Mouse (Mus musculus): Measurements from ENCODE around the gene Dennd1a. TPM values are rescaled to one million over a fixed set of nuclear protein-coding genes. Genes with fewer than 3 reads are reported as not detected.

Dennd1a gene
- total RNA-seq, 1 experiment from 2014 or later: 27.1 TPM

DNA sequence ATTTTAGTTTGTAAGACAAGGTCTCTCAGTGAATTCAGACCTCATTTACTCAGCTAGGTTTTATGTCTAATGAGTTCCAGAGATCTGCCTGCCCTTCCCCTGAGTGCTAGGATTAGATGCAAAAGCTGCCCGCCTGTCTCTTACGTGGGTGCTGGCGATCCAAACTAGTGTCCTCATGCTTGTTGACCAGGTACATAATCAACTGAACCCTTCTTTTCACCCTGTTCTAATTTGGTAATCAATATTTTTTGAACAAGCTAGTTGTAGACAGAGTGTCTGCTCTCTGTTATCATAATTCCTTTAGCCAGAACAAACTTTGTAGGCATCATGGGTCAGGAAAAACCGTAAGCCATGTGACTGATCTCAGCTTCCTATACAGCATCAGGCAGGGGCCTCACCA lies 241.9 kb downstream of the Dennd1a start:
- DNase-seq: no peak

DNA sequence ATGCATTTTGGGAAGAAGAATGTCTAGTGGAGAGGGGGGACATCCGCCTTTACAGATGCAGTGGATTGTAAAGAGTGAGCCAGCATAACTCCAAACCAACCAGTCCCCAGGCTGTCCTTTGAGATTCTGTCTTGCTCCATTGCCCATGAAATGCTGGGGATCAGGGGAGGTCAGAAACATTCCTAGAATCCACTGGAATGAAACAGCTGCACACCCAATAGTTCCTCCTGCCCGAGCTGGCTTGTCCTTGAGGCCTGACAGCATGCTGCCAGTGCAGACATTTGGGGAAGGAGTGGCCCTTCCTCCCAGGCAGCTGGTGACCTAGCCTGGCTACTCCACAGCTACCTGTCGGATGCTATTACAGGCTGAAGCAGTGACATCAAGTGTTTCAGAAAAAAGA lies 246.3 kb downstream of the Dennd1a start:
- DNase-seq: no peak

DNA sequence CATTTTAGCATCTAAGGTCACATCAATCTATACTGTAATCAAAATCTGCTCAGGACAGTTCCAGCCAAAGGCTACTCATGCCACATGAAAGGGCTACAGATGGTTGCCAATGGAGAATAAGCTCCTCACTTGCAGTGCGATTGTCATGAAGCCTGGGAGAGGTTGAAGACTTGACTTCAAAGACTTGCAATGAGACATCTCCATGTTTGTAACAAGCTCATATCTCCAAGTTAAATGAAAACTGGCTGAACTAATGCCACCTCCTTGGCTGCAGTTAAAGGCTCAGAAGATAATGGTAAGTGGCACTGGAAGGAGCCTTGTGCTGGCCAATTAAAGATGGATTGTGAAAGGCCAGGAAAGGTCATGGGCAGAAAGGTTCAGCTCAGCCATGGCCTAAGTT lies 247.6 kb downstream of the Dennd1a start:
- DNase-seq: no peak

DNA sequence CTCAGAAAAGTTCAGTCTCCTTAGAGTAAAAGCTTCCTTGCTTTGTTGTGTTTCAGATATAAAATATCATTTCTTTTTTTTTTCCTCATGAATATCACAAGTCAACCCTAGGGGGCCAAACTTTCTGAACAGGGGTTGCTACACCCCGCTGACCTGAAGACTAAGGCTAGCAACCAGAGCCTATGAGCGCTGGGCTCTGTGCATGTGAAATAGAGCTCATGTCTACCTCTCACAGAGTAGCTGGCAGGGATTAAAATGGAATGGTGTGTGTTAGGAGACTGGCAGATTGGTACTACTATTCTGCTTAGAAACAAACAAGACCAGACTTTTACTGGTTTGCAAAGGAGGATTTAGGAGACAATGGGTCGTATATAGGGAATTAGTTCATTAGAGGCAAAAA lies 258.9 kb downstream of the Dennd1a start:
- no peak for DNase-seq

DNA sequence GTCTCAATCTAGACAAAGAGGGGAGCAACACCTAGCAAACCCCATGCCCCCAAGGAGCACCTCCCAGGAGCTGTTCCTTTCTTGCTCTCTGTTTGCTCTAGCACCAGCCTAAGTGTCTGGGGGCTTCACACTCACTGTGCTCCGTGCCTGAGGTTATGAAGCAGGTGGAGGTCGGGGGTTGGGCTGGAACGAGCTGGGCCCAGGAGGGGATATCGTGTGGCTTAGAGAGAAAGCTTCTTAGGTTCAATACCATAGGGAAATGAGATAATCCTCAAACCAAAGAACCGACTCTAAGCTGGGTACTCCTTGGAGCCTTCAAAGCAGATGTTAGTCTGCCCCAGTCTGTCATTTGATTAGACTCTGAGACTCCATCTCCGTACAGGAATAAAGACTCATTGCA lies 261.6 kb downstream of the Dennd1a start:
- DNase-seq: no peak

DNA sequence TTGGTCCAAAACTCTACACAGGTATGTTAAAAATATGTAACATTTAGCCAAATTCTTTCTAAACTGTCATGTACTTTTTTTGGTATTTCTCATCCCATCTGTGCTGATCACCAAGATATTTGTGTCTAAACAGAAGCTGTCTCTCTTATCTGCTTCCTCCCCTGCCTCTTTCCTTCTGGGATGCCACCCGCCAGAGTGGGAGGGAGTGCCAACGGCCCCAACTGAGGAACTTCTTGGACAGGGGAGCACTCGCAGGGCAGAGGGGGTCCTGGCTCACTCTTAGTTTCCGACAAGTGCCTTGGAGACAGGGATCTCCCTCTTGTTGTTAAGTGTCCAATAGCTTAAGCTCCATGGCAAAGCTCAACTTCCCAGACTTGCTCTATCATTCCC lies 263.5 kb downstream of the Dennd1a start:
- DNase-seq: no peak

DNA sequence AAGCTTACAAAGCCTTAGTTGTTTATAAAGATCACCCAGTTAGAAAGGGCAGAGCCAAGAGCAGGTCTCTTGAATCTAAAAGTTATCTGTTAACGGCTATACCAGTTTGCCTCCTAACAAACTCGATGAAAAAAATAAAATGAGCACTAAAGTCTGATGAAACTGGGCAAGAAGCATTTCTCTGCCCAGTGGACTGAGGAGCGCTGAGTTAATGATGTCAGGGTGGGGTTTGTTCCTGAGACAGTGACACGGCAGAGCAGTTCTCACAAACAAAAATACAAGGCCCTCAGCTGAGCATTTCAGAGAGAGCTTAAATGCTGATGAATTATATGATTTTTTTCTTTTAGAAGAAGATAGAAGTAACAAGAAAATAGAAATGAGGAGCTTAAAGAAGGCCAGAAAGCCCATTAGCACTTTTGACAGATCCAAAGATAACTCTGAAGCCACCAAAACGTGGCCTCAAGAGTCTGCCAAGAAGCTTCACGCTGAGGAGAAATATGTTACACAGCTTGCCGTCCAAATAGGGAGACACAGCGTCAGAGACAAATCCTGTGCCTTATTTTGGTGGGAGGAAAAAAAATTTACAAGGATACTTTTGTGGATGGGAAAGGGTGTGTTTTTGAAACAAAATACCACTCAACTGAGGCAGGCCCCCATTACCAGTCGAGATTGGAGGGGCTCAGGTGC lies 264.0 kb downstream of the Dennd1a start:
- DNase-seq: no peak

DNA sequence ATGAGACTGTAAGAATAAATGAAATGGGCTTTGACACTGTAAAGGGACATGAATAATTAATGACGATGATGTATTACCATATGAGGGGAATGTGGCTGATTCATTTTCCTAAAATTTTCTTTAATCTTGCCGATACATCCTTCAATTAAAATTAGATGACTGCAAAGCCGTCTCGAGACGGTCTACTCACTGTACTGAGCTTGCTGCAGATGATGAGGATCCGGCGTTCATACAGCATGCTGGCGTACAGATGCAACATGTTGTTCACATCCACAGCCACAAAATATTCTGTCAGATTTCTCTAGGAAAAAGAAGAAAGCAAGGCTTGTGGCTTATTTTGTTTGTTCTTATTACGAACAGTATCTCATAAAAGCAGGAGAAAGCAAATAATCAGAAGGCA lies 266.0 kb downstream of the Dennd1a start:
- DNase-seq: no peak

DNA sequence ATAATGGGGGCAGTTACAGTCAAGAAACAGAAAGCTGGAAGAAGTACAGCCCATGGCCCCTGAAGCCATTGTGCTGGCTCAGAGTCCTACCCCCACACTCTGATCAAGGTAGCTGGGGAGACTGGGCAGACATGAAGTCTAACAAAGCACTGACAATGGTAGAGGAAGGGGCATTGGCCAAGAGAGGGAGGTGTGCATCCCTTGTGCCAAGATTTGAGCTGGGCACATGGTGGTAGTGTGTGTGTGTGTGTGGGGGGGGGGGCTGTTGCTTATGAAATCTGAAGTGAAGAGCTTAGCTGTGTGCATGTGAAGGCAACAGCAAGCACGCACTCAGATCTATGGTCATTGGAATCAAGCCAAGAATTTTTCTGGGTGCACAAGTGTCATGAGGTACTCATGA lies 272.5 kb downstream of the Dennd1a start:
- no peak for DNase-seq

DNA sequence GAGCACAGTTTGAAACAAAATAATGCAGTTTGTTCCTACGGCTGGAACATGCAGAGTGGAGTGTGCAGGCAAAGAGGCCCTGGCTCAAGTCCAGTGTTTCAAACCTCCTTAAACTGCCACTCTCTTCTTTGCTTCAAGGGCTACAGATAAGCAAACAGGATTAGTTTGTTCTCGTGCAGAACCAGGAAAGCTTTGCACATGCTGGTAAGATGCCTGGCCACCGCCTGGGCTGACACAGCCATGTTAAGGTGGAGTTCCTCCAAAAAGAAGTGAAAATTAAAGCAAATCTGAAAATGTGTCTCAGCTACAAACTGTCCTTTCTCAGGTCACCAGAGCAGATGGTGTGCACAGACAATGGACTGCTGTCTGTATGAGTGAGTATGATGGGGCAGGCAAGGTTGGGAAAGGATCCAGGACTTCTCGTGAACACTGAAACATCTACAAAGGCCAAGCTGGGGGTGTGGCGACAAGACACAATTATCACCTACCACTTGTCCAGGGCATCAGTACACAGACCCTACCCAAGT lies 273.3 kb downstream of the Dennd1a start:
- peak; percentile 28 for DNase-seq

DNA sequence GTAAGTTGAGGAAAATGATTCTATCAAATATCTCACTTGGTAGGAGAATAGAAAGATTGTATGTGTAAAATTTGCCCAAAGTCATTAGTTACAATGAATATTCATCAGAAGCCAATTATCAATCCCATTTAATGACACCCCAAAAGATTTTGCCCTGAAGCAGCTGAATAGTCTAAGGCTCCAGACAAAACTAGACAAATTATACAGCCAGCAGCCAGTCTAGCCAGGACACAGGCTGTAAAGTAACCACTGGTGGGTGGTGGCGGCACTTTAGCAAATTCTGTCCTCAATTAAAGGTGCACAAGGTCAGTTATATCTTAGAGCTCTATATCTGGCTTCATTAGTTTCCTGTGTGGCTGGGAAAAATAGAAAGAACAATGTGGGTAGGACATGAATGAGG lies 280.0 kb downstream of the Dennd1a start:
- no peak for DNase-seq

DNA sequence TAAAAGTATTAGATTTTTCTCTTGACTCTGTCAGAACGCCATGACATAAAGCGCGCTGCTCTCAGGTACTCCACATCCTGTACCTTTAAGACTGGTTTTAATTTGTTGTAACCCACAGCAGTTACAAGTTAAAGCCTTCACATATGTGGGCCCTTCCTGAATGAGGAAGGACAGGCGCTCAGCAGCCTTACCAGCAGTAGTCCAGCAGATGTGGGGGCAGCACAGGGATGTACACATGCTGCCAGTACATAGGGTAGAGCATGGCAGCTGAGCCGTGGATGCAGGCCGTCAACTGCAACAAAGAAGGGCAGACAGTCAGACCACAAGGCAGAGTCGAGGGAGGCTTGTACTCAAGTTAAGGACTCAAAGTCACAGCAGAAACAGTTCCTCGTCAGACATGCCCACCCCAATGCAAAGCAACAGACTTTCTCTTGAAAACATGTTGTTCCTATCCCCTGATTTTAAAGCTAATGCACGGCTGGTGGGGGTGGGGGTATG lies 284.0 kb downstream of the Dennd1a start:
- DNase-seq: no peak

DNA sequence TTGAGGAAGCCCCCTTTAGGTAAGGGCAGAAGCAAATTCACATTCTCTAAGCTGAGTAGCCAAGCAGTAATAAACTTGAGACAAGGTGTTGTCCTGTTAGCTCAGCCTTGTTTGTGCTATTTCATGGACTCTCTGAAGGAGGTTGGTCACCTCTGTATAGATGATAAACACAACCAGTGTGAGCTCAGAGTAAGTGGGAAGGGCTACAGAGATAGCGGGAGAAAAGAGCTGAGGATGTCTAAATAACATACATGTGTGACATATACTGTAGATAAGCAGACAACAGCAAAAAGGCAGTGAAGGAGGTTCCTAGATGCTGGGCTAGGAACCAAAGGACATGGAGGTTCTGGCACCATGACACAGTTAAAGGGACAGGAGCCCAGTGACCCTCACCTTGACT lies 286.2 kb downstream of the Dennd1a start:
- no peak for DNase-seq

DNA sequence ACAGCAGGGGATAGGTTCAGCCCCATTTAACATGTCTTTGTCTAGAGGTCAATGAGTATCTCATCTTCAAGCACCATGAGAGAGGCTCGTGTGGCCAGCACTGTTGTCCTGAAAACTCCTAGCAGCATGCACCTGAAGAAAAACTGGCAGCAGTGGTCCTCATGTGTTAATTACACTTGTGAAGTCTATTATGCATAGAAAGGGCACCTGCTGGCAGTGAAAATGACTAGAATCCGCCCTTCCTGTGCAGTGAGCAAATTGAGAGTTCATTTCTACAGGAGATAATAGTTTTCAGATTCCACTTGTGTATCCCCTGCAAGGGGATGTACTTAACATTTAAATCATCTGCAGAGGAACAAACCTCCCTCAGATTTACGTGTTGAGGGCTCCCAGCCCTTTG lies 289.2 kb downstream of the Dennd1a start:
- DNase-seq: no peak

DNA sequence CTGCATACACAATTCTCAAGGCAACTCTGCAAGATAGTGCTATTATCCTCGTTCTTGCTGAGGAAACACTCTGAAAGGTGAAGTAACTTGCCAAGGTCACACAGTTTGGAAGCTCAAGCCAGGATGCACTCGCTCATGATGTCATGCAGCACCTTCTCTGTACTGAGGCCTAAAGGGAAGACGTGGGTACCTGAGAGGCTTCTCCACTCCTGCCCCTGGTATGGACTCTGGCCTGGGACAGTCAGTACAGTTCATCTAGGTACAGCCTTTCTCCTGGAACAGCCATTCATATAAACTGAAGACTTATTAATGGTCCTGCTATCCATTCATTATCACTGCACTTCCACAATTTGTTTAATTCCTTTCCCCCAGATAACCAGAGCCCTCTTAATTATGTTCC lies 298.1 kb downstream of the Dennd1a start:
- DNase-seq: no peak

DNA sequence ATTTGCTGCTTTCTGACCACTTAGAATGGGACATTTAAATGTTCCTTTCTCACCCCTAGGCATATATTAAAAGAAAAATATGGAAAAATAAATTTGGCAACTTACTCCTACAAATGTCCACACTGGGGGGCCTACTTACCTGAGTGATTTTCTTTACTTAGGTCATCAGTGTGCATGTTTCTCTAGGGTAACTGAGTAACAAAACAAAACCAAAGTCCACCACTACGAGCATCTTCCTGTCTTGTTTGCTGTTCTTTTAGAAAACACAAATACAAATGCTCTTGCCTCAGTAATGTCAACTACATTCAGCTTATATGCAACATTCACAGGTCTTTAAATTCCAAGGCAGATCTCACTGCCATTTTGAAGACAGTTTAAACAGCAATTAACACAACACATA lies 298.9 kb downstream of the Dennd1a start:
- no peak for DNase-seq

DNA sequence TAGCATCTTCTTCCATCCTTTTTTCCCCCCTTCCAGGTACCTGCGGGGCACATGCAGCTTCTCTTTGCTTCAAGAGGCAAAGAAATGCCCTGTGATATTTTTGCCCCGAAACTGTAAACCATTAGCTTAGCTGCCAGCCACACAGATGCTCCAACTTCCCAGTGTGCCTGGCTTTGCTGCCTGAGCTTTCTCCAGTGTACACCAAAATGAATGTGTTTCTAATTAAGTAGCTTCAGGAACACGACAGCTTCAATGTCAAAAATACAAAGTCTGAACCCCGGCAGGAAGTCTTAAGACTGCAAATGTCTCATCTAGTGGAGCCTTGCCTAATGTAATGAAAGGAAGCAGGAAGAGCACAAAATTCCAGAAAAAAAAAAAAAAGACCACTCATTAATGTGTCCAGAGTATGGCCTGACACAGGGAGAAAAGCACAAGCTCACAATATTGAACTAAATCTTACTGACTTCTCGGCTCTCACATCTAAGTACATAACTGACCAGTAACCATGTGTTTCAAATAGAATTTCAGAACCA lies 301.4 kb downstream of the Dennd1a start:
- DNase-seq: no peak

DNA sequence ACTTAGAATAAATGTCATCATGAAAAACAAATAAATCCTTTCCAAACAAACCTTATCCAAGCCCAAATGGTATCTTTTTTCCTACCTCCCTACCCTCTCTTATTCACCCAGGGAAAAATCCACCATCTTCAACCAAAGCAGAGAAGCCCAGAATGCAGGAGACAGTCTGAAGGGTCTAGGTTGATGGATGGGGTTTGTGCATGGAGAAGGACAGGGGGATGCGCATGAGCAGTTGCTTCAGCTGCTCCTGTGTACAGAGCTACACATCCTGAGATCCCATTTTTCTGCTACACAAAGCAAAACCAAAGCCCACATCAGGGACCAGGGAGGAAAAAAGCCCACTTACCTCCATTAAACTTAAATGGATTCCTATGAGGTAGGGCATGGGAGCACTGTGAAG lies 304.5 kb downstream of the Dennd1a start:
- DNase-seq: no peak

DNA sequence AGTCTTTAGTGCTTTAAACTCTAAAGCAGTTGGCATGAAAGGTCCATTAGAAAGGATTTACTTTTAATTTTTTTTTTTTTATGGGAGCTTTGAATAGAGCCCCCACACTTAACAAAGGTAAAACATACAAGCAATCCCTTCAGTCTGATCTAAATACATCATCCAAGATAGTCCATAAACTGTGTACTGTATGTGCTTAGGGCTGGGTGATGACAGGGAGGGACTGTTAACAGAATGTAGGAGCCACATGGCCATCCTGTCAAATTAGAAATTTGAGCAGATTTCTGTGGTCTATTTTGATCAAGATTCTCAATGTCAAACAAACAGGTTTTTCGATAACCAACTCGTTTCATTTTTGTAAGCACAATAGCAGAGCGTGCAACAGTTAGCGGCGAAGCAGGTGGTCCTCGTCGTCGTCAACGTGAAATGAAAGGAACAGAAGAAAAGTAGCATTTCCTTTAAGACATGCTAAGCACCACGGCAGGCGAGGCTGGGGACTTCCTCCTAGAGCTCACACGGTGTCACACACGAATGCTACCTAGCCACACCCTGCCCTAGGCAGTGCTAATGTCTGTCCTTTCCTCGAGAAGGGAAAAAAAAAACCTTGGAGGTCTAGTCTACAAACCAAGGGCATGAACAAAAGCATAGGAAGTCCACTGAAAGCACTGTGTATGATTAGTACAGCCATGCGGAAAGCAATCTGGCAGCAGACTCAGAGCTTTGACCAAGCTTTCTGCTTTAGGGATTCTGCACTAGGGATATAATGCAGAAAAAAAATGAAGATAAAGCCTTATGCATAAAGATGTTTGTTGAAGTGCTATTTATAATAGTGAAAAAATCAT lies 305.4 kb downstream of the Dennd1a start:
- DNase-seq: no peak

DNA sequence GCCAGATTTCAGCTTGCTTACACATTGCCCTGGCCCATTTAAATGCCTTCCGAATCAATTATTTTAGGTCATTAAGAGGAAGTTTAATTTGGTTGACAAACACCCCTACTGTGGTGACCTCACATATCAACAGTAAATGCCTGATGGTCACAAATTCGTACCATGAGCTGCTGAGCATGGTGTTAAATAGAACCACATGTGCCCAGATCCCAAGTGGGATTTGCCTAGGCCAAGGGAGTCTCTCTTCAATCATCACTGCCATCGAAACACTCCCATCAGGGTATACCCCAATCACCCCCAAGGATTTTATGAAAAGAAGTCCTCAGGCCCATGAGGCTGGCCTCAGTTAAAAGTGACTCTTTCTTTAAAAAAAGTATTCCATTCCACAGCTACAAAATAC lies 313.0 kb downstream of the Dennd1a start:
- DNase-seq: no peak

DNA sequence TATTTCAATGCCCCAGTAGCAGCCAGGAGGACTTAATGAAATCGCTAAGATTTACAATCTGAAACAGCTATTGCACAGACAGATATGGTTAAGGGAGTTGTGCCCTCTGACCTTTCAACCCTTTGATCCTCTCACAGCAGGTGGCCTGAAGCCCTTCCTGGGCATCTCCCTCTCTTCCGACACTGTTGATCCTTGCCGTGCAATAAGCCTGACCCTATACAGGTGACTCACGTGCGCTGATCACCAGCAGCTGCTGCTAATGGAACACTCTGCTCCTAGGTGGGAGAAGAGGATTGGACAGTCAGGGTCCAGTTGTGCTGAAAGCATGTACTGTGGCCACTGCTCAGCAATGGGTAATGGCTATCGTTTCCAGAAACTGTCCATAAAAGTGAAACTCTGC lies 314.6 kb downstream of the Dennd1a start:
- no peak for DNase-seq

DNA sequence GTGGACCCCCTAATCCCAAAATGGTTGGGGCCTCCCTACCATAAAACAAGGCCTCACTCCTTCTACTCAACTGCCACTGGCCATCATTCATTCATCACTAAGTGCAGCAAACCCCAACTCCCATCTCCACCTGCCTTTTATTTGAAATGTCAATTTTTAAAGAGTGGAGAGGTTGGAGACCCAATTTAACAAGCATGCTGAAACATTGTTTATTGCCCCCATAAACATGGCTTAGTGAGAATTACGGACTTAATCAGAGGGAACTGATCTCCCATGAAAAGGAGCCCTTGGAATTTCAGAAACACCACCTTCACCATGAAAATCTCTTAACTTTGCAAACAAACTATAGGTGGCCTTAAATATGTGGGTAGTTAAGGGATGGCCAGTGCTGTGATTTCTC lies 315.5 kb downstream of the Dennd1a start:
- DNase-seq: no peak

All from adrenal gland, postnatal 25 days (tissue).